Mouse (Mus musculus) midbrain, embryonic 11.5 days (tissue): ENCODE measurements around the gene Ldlrad3. TPM values are rescaled to one million over a fixed set of nuclear protein-coding genes. Genes with fewer than 3 reads are reported as not detected.
A peak's percentile ranks its signal among the peaks of the same experiment; 100 is the strongest.

Source experiments
- ATAC-seq: fragments of 200-750 bp; cut with Nextera tagmentation; 2 replicates; pipeline ENCODE4 v1.8.0; 2017; ENCODE audit warnings: moderate TSS enrichment, moderate library complexity; ENCODE audit not compliant: low FRiP score
- DNase-seq: peaks from one replicate; pipeline ENCODE4 v3.0.0; 2015; ENCODE audit warnings: low spot score; ENCODE audit errors: missing footprints
- H3K27ac ChIP-seq: fragments of 300-500 bp; sonication (generic); 2 replicates; pipeline ENCODE4 v1.5.1; 2014; ENCODE audit warnings: low read depth, low read length
- H3K27me3 ChIP-seq: fragments of 300-500 bp; sonication (generic); 2 replicates; pipeline ENCODE4 v1.6.1; 2014; ENCODE audit warnings: mild to moderate bottlenecking, low read length, moderate library complexity, mixed read lengths; ENCODE audit not compliant: control insufficient read depth, insufficient read depth
- H3K36me3 ChIP-seq: fragments of 300-500 bp; sonication (generic); 2 replicates; pipeline ENCODE4 v1.6.1; 2014; ENCODE audit warnings: mild to moderate bottlenecking, low read length, moderate library complexity, mixed read lengths; ENCODE audit not compliant: control insufficient read depth, insufficient read depth
- H3K4me1 ChIP-seq: fragments of 300-500 bp; sonication (generic); 2 replicates; pipeline ENCODE4 v1.6.1; 2014; ENCODE audit warnings: low read length; ENCODE audit not compliant: control insufficient read depth, insufficient read depth
- H3K4me2 ChIP-seq: fragments of 300-500 bp; sonication (generic); 2 replicates; pipeline ENCODE4 v1.6.1; 2014; ENCODE audit warnings: mild to moderate bottlenecking, moderate library complexity
- H3K4me3 ChIP-seq: fragments of 300-500 bp; sonication (generic); 2 replicates; pipeline ENCODE4 v1.5.1; 2014; ENCODE audit warnings: low read depth, low read length
- H3K9ac ChIP-seq: fragments of 300-500 bp; sonication (generic); 2 replicates; pipeline ENCODE4 v1.6.1; 2014; ENCODE audit warnings: low read length
- H3K9me3 ChIP-seq: fragments of 300-500 bp; sonication (generic); 2 replicates; pipeline ENCODE4 v1.6.1; 2016; ENCODE audit warnings: low read length; ENCODE audit not compliant: control insufficient read depth
- WGBS: fragments of 180-500 bp; shearing (Covaris S2); extraction: QIAGEN DNeasy Blood & Tissue Kit; methylation state at CpG from one replicate; pipeline ENCODE4 v1.1.7; 2014; 5-methylcytosine and 5-hydroxymethylcytosine counted together
- polyA plus RNA-seq: library from polyadenylated mRNA; unstranded; fragments of >200 nt; fragmentation: Nextera tagmentation; extraction: Ambion mirVana; gene quantifications from 2 replicates; pipeline ENCODE4 v1.2.1, GENCODE M21; 2014

Ldlrad3 gene
- polyA plus RNA-seq, 1 experiment from 2014 or later = 53.1 TPM

DNA sequence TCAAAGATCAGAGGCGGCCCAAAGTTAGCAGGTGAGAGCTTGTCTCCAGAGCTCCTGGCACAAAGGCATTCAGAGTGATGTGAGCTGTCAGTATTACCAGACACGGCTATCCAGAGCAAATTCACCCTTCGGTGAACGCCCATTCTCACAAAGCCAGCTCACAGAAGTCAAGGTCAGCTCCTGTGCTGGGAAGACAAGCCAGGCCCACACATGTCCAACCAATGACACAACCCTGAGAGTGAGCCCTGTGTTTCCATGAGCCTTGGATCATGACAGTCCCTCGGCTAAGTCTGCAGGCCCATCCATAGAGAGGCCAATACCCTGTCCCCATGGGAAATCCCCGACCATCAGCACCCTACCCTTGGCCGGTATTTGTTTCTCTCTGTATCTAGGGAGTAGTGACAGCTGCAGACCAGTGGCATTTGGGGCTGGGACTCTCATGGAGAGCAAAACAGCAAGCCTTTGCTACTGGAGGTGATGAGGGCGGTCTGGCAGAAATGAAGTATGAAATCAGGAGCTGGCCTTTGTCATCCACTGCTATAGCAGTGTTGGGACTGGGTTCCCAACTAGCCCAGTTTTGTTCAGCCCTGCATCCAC is 58.3 kb downstream of the Ldlrad3 start:
- no peak overlapping the region for H3K4me2 ChIP-seq
- no peaks in the 10 kb centered on the region for H3K36me3 ChIP-seq
- WGBS = 77% methylated on average over 8 of the region's 8 CpGs
- H3K4me1 ChIP-seq = 0 out of 2 replicates have a peak, but pooled peaks cover 2% of the 10 kb centered on the region
- no peak overlapping the region for H3K9ac ChIP-seq
- no peak overlapping the region for H3K4me3 ChIP-seq
- ATAC-seq = no peak
- no peak overlapping the region for H3K27ac ChIP-seq
- DNase-seq = no peak
- H3K9me3 ChIP-seq = no peaks in the 10 kb centered on the region
- H3K27me3 ChIP-seq = no peaks in the 10 kb centered on the region

- Histone ChIP-seq H3K9me3 (no peaks in the 10 kb centered on the region), H3K4me2 (no peak overlapping the region), H3K4me3 (no peak overlapping the region), H3K9ac (no peak overlapping the region), H3K36me3 (no peaks in the 10 kb centered on the region), H3K27ac (no peak overlapping the region), H3K4me1 (peaks cover 5% of the 10 kb centered on the region), H3K27me3 (no peaks in the 10 kb centered on the region)
- WGBS = 91% methylated on average over 9 of the region's 9 CpGs
- ATAC-seq (no peak), DNase-seq (no peak)
Measured at GRCm38 (mm10) chr2:102127221-102127620, 59.0 kb downstream of the Ldlrad3 start.

DNA sequence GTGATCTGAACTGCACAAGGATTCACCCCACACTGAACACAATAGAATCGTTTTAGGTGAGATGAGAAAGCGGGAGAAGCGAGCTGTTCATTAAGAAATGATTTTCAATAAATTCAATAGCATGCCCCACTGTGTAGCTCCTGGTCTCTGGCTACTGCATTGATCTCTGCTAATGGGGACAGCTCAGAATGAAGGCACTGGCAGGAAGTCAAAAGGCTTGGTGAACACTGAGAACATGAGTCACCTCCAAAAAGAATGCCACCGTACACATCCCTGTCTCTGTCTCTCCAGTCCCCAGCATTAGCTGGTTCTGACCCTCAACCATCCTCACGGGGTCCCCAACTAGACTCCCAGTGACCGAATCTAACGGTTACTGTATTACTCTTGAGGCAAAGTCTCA is 60.1 kb downstream of the Ldlrad3 start:
- H3K9me3 ChIP-seq = no peaks in the 10 kb centered on the region
- H3K36me3 ChIP-seq = no peaks in the 10 kb centered on the region
- no peak overlapping the region for H3K27ac ChIP-seq
- no peak overlapping the region for H3K9ac ChIP-seq
- ATAC-seq (no peak), DNase-seq (no peak)
- WGBS = 94% methylated on average over 7 of the region's 7 CpGs
- no peak overlapping the region for H3K4me2 ChIP-seq
- H3K4me1 ChIP-seq = peaks cover 16% of the 10 kb centered on the region
- no peak overlapping the region for H3K4me3 ChIP-seq
- H3K27me3 ChIP-seq = no peaks in the 10 kb centered on the region

DNA sequence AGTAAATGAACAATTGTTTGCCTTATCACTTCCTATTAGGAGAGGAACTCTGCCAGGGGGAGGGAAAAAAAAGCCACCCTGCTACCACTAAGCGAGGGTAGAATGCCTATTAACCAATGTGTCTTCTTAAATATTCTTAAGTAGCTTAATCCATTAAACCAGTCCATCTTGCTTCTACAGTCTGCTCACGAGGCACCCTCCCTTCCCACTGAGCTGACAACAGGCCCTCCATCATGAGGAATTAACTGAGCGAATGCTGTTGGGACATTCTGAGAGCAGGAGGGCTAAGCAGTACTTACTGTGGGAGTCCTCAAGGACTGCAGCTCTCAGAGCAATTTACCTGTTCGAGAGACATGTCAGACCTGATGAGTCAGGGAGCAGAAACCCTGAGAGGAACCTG is 61.1 kb downstream of the Ldlrad3 start:
- Histone ChIP-seq H3K27ac (no peak overlapping the region), H3K4me3 (no peak overlapping the region), H3K4me1 (peaks cover 17% of the 10 kb centered on the region), H3K9ac (no peak overlapping the region), H3K36me3 (no peaks in the 10 kb centered on the region), H3K27me3 (no peaks in the 10 kb centered on the region), H3K9me3 (no peaks in the 10 kb centered on the region), H3K4me2 (no peak overlapping the region)
- ATAC-seq (no peak), DNase-seq (no peak)
- 77% methylated on average over 4 of the region's 4 CpGs for WGBS

DNA sequence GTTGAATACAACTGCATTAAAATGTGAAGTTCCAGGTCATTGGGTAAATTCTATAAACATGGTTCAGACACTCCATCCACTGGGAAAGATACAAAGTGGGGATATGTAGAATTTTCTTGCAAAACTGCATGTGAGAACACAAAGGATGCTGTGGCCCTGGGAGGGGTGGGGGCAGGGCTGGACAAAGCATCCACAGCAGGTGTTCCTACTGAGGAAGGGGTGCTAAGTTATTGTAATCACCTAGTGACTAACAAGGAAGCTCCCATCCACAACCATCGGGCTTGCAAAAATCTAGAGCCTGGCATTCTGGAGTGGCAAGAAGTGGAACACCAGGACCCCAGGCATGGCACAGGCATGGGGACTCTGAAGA is 64.1 kb downstream of the Ldlrad3 start:
- no peak overlapping the region for H3K4me2 ChIP-seq
- H3K4me3 ChIP-seq = no peak overlapping the region
- no peaks in the 10 kb centered on the region for H3K27me3 ChIP-seq
- DNase-seq (no peak), ATAC-seq (no peak)
- no peaks in the 10 kb centered on the region for H3K36me3 ChIP-seq
- 28% methylated on average over 1 of the region's 1 CpGs for WGBS
- no peaks in the 10 kb centered on the region for H3K9me3 ChIP-seq
- H3K9ac ChIP-seq = no peak overlapping the region
- H3K27ac ChIP-seq = peak overlapping the region; percentile 45; the same call in 1 of the 2 replicates
- H3K4me1 ChIP-seq = peaks cover 29% of the 10 kb centered on the region

DNA sequence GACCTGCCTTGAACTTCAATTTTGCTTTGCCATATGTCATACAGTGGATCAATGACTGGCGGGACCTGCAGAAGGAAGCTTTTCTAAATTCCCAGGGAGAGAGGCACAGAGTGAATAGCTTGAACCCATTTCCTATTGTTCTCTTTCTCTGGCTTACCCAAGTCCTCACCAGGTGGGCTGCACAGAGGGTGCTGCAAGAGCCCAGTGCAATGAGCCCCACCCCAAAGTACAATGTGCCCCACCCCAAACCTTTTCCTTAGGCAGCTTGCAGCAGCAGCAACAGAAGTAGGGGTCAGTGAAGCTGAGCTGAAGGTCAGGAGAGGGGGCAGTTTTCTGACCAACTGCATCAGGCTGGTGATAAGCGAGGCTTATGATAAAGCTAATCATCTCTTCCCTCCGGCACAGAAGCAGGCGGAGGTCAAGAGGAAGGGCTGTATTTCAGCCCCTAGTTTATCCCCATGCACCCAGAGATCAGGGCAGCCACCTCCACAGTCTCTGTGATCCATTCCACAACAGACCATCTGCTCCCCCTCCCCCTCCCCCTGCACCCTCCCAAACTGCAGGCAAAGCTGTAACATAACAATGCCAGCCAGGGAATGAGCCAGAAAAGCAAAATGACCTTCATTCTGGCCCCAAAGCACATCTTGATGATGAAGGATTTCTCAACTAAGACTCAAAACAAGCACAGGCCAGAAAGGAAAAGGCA is 64.6 kb downstream of the Ldlrad3 start:
- Histone ChIP-seq H3K4me3 (no peak overlapping the region), H3K27ac (peak overlapping the region; percentile 61), H3K27me3 (no peaks in the 10 kb centered on the region), H3K4me2 (no peak overlapping the region), H3K4me1 (peaks cover 35% of the 10 kb centered on the region), H3K9ac (no peak overlapping the region), H3K9me3 (no peaks in the 10 kb centered on the region), H3K36me3 (no peaks in the 10 kb centered on the region)
- peak; percentile 75 for ATAC-seq
- 36% methylated on average over 4 of the region's 4 CpGs for WGBS
- peak; percentile 91 for DNase-seq

GRCm38 (mm10) chr2:102119751-102120505 is 66.3 kb downstream of the Ldlrad3 start:
- Histone ChIP-seq H3K9ac (no peak overlapping the region), H3K36me3 (no peaks in the 10 kb centered on the region), H3K27ac (no peak overlapping the region), H3K9me3 (no peaks in the 10 kb centered on the region), H3K4me2 (no peak overlapping the region), H3K4me1 (peaks cover 41% of the 10 kb centered on the region), H3K4me3 (no peak overlapping the region), H3K27me3 (no peaks in the 10 kb centered on the region)
- DNase-seq = no peak
- no peak for ATAC-seq
- 74% methylated on average over 12 of the region's 12 CpGs for WGBS

- no peak overlapping the region for H3K27ac ChIP-seq
- H3K4me2 ChIP-seq = no peak overlapping the region
- no peaks in the 10 kb centered on the region for H3K36me3 ChIP-seq
- H3K9me3 ChIP-seq = no peaks in the 10 kb centered on the region
- WGBS = 35% methylated on average over 15 of the region's 15 CpGs
- DNase-seq = no peak
- no peak overlapping the region for H3K4me3 ChIP-seq
- no peak for ATAC-seq
- peaks cover 41% of the 10 kb centered on the region for H3K4me1 ChIP-seq
- no peaks in the 10 kb centered on the region for H3K27me3 ChIP-seq
- H3K9ac ChIP-seq = no peak overlapping the region
Measured at GRCm38 (mm10) chr2:102118988-102119460, 67.2 kb downstream of the Ldlrad3 start.

DNA sequence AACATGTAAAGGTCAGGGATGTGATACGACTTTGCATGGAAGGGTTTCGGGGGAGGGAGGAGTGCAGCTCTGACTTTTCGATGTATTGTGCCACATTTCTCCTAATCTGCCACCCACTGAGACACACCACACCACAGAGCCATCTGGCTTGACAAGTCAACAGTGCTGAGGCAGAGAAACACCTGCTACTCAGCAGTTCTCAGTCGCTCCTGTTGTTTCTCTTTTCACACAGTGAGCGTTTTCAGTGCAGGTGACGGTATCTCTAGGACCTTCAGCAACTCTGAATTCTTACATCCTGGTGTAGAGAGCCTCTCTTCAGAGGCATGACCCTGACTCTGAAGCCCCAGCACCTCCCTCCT is 68.8 kb downstream of the Ldlrad3 start:
- ATAC-seq (peak; percentile 22; the same call in 1 of the 2 replicates), DNase-seq (no peak)
- Histone ChIP-seq H3K9ac (no peak overlapping the region), H3K27ac (no peak overlapping the region), H3K27me3 (no peaks in the 10 kb centered on the region), H3K4me2 (no peak overlapping the region), H3K4me1 (peaks cover 40% of the 10 kb centered on the region), H3K4me3 (no peak overlapping the region), H3K9me3 (no peaks in the 10 kb centered on the region), H3K36me3 (peaks cover 3% of the 10 kb centered on the region; the same call in 1 of the 2 replicates)
- WGBS = 26% methylated on average over 6 of the region's 6 CpGs
